Mouse (Mus musculus) megakaryocyte-erythroid progenitor cell, adult 5-6 weeks (primary cell): ENCODE results near the gene Elmo1. TPM values are rescaled to one million over a fixed set of nuclear protein-coding genes. Genes with fewer than 3 reads are reported as not detected.
A peak's percentile ranks its signal among the peaks of the same experiment; 100 is the strongest.

Experiments
- ATAC-seq: replicated peaks from 2 replicates; pipeline ENCODE4 v1.8.0; 2016; ENCODE audit warnings: mild to moderate bottlenecking, inconsistent platforms; ENCODE audit not compliant: severe bottlenecking, poor library complexity, low FRiP score, low TSS enrichment
- total RNA-seq, 2 experiments: library from RNA; stranded (forward) in 1 of 2; stranded (reverse) in 1 of 2; fragments of 200-1000, 215-1000 nt in 1 of 2; fragments of >200 nt in 1 of 2; fragmentation: Nextera tagmentation in 1 of 2; gene quantifications; 2 replicates each; pipeline ENCODE4 v1.2.3; 2014 to 2017

The Elmo1 gene
- total RNA-seq, 2 experiments from 2014 or later: 13.0 to 23.4 TPM

DNA sequence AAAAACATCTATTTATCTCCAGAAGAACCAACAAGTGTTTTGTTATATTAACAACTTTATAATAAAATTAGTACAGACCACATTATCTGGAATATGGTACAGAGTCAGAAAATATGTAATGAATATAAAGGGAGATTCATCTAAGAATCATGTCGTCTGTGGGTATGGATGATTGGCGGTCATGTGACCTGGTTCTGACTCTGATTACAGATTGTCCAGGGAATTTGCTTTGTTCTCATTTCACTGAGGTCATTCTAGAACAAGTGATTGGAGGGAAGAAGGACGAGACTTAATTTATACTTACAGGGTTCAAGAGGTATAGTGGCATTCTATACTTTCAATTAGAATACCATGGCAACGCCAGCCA lies 95.4 kb downstream of the Elmo1 start:
- ATAC-seq: no peak

- ATAC-seq: no peak
These were observed 97.3 kb downstream of the Elmo1 start for GRCm38 (mm10) chr13:20187647-20188046.

DNA sequence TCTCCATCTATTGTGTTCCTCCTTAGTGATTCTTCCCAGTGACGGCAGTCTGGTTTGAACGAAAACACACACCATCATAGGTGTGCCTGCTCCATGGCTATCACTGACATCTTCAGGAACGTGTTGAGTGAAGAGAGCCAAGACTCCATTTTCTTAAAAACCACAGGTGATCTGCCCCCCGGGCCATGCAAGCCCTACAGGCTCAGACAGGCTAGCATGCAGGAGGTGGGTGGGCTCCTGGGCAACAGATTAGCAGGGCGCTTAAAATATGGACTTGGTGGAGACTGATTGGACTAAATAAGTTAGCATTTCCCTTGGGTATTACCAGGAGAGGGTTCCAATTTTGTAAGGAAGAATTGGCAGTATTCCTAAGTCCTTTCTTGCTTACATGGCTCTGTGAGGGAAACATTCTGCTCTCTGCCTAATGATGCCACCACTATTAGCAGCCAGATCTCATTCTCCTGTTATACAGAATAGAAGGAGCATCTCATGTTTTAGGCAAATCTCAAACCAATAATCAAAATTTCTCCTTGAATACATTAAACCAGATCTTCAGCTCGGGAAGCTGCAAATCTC lies 101.7 kb downstream of the Elmo1 start:
- no peak for ATAC-seq

DNA sequence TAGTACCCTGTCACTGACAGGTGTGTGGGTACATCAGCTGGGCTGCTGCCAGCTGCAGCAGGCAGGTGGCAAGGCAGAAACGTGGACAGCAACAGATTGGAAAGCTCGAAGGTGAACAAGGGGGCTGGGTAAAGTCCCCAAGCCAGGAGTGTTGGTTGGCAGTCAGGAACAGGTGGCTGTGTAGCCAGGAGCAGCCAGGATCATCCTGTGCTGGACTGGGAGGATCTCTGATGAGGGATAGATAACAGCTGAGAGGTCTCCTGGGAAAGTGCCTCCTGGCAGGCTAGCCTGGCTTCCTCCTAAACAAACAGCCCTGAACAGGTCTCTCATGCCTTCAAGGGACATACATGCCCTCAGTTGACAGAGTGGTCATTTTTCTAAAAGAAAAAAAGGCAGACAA lies 110.2 kb downstream of the Elmo1 start:
- ATAC-seq: no peak

DNA sequence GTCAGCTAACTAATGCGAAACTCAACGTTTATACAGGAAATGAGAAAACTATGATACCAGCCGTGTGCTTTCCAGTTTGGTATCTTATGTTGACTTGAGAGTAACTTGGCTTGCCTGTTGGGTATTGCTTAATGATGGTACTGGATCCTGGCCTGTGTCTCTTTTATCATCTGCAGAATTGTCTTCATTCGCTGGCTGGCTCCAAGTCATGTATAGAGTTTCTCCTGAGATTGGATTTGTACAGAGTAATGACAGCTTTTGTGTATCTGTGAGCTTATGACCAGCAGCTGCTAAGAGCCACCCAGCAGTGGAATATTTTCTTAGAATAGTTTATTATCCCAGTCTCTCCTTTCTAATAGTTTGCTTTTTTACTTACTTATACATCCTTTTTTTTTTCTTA lies 112.2 kb downstream of the Elmo1 start:
- no peak for ATAC-seq

- ATAC-seq: no peak
These were observed 113.8 kb downstream of the Elmo1 start for GRCm38 (mm10) chr13:20204165-20204564.

DNA sequence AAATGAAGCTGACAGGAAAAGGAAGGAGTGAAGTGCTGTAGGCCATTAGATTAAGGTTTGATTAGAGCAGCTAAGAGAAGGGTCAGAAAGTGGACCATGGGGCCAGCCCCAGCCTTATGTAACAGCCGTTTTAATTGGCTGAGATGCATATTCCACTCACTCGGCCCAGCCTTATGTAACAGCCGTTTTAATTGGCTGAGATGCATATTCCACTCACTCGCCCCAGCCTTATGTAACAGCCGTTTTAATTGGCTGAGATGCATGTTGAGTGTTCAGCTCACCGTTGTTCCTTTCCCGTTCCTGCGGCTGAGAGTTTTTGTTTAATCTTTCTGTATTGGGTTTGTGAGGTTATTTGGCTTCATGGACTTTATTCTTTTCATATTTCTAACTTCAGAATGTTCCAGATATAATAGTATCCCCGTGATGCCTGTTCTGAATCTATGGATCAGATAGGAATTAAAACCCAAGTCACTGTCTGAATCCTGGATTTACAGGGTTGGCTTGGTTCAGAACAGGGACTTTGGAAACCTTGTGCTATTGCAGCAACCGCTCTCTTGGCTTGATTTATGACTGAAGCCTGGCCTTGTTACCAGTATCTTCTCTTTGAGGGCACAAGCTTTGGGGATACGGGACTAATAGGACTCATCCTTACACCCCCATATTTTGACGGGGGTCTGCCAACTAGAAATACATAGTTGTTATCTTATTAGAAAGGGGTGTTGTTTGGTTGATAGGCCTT lies 114.8 kb downstream of the Elmo1 start:
- ATAC-seq: no peak

DNA sequence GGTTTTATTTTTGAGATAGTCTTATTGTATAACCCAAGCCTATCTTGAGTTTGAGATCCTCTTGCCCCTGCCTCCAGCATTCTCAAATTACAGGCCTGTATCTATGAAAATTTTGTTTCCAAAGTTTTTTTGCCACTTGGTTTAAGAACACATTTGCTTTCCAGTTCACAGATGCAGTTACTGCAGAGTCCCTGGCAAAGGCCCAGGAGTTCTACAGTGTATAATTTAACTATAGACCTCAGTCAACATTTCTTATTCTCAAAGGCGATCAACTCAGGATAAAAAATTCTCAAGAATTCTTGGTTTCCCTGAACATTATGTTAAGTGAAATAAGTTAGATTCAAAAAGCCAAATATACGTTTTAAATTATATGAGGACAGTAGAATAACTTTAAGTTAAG lies 115.3 kb downstream of the Elmo1 start:
- no peak for ATAC-seq

DNA sequence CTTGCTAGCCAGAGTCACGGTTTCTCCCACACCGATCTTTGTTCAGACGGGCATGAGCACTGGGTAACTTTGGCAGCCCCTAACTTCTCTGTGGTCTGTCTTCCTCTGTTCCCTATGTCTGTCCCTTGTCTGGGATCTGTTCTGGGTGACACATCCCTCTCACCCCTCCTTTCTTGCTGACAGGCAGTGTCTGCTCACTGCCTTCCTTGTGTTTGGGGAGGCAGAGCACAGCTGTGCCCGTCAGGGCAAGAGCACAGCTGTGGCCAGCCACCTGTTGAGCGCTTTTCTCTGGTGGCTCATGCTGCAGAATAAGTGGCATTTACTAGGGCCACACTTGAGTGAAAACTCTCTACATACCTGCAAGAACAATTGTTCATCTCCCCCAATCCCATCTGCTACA lies 116.7 kb downstream of the Elmo1 start:
- ATAC-seq: no peak

DNA sequence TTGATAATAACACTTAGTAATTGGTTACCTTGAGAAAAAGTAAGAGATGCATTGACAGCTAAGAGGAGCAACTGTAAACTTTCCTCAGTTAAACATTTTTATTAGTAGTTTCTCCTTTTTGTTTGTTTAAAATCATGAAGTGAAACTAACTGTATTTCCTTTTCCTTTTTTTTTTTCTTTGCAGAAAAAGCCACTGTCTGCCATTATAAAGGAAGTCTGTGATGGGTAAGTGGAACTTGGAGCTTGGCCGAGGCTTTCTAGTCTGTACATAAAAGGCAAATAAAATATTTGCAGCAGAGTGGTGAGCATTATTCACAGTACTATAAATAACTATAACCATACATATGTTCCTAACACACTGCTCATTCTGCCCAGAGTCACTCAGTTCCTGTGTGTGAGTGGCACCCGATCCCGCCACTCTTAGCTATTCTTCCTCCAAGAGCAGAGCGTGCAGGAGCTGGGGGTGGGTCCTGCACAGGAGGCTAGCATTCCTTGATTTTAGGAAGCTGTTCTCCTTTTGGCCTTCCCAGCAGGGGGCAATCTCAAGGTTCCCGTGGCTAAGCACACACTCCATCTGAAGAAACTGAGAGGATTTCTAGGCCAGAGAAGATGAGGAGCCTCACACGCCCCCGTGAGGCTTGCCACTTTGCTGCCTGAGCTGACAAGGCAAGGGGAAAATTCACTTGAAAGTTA lies 117.7 kb downstream of the Elmo1 start:
- ATAC-seq: no peak

- no peak for ATAC-seq
These were observed 118.5 kb downstream of the Elmo1 start for GRCm38 (mm10) chr13:20208867-20209266.

DNA sequence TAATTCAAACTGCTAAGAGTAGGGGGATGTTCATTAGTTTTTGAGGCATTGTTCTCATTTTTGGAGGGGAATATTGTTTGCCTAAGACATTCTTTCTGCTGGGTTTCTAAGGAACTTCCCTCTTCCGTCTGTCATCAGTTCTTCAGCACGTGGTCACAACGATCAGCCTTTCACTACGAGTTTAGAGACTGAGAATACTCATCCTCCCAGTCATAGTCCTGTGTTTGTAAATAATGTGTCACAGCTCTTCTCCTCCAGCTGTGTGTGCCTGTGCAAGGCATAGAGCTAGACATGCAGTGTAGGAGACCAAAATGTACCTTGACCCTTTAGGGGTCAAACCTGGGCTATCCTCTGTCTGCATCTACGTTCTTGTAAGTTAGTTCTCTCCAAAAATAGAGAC lies 121.4 kb downstream of the Elmo1 start:
- ATAC-seq: no peak

DNA sequence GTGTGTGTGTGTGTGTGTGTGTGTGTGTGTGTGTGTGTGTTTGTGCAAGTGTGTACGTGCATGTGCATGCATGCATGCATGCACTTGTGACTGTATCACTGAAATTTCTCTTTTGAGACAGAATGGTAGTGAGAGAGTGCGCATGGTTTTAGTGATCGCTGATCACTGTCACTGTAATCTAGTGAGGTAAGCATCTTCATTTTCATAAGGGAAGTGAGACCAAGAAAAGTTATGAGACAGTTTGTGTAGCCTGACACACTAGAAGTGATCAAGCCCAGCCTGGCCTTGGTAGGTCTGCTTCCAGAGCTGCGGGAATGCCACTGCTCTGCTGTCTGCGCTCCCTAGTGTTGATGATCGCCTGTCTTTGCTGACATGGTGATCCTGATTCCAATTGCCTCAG lies 122.3 kb downstream of the Elmo1 start:
- ATAC-seq: no peak

GRCm38 (mm10) chr13:20213861-20214260 lies 123.5 kb downstream of the Elmo1 start:
- no peak for ATAC-seq

DNA sequence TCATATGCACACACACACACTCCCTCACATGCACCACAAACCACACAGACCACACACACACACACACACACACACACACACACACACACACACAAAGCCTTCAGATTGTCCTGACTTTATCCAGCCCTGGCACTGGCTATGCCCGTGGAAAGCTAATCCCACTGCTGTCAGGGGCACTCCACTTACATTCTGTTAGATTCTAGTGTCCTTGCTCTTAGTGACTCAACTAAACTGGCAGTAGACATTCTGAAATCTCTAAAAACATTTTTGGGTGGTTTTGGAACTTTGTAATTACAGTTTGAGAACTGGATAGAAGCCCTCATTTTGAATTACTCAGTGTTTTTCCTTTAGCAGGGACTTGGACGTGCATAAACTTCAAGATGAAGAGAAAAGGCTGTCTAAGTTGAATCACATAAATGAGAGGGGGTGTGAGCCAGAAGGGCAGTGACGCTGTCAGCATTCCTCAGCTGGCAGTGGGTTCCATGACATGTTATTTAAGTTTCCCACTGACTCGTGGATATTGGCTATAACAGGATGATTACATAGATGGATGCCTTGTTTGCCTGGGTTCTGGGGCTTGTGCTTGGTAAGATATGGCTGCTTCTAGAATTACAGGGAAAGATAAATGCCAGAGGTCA lies 127.2 kb downstream of the Elmo1 start:
- no peak for ATAC-seq

DNA sequence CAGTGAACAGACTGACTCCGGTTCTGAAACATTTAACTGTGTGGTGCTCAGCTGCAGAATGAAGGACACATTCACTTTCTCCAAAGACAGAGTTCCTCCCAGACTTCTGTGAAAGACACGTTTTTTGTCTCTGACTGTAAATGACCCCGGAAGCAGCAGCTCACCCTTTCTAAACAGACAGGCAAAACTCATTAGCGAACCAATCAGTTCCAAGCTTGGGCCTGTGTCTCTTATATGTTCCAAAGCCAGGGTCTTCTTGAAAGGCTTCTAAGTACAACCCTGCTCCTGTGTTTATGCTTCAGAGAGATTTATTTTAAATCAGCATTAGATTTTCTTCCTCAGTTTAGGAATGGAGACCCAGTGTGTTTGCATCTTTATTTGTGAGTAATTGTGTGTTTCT lies 127.7 kb downstream of the Elmo1 start:
- no peak for ATAC-seq

DNA sequence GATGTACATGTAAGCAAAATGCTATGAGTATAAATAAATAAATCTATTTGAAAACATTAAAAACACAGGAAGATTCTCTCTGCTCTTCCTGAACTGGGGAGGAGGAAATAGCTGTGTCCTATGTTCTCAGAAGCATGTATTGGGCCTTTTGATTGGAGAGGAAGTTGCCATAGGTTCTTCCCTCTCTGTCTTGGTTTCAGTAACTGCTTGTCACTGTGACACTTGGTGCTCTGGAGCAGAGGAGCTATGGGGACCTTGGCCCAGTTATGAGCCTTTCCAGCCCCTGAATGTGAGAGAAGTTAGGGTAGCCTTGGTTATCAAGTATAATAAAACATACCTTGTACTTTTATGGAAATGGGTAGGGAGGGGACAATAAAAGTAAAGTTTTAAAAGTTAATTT lies 130.0 kb downstream of the Elmo1 start:
- ATAC-seq: no peak

GRCm38 (mm10) chr13:20227923-20228705 lies 137.7 kb downstream of the Elmo1 start:
- ATAC-seq: no peak

- ATAC-seq: peak; percentile 44; the same call in 1 of the 2 replicates
These were observed 141.7 kb downstream of the Elmo1 start for GRCm38 (mm10) chr13:20231837-20232728.
